Mouse (Mus musculus): ENCODE measurements around the gene Grin3b. TPM values are rescaled to one million over a fixed set of nuclear protein-coding genes. Genes with fewer than 3 reads are reported as not detected.

Gene Grin3b
- total RNA-seq, 1 experiment from 2014 or later, result not detected

- ATAC-seq (replicated peaks; ENCODE audit: insufficient number of reproducible peaks, low FRiP score, low TSS enrichment, poor library complexity, severe bottlenecking), result peak; percentile 85
These were observed 10.5 kb upstream of the Grin3b start, which contains the start of gene Wdr18 for GRCm38 (mm10) chr10:79959847-79960601. Gene Wdr18 (plus strand): TSS chr10:79960152.

GRCm38 (mm10) chr10:79960671-79961294 is 9.7 kb upstream of the Grin3b start:
- no peak for ATAC-seq (replicated peaks; ENCODE audit: insufficient number of reproducible peaks, low FRiP score, low TSS enrichment, poor library complexity, severe bottlenecking)

- no peak for ATAC-seq (replicated peaks; ENCODE audit: insufficient number of reproducible peaks, low FRiP score, low TSS enrichment, poor library complexity, severe bottlenecking)
These were observed 5.8 kb upstream of the Grin3b start for GRCm38 (mm10) chr10:79964727-79965126.

GRCm38 (mm10) chr10:79965325-79965724 is 5.2 kb upstream of the Grin3b start:
- ATAC-seq (replicated peaks; ENCODE audit: insufficient number of reproducible peaks, low FRiP score, low TSS enrichment, poor library complexity, severe bottlenecking), result no peak

GRCm38 (mm10) chr10:79966886-79967400 is 3.6 kb upstream of the Grin3b start:
- no peak for ATAC-seq (replicated peaks; ENCODE audit: insufficient number of reproducible peaks, low FRiP score, low TSS enrichment, poor library complexity, severe bottlenecking)

GRCm38 (mm10) chr10:79968181-79968580 is 2.3 kb upstream of the Grin3b start:
- ATAC-seq (replicated peaks; ENCODE audit: insufficient number of reproducible peaks, low FRiP score, low TSS enrichment, poor library complexity, severe bottlenecking), result no peak

- no peak for ATAC-seq (replicated peaks; ENCODE audit: insufficient number of reproducible peaks, low FRiP score, low TSS enrichment, poor library complexity, severe bottlenecking)
These were observed 1.4 kb upstream of the Grin3b start for GRCm38 (mm10) chr10:79969124-79969568.

GRCm38 (mm10) chr10:79971183-79971497 is 625 bp downstream of the Grin3b start:
- ATAC-seq (replicated peaks; ENCODE audit: insufficient number of reproducible peaks, low FRiP score, low TSS enrichment, poor library complexity, severe bottlenecking), result no peak

GRCm38 (mm10) chr10:79972831-79973230 is 2.3 kb downstream of the Grin3b start:
- ATAC-seq (replicated peaks; ENCODE audit: insufficient number of reproducible peaks, low FRiP score, low TSS enrichment, poor library complexity, severe bottlenecking), result no peak

- ATAC-seq (replicated peaks; ENCODE audit: insufficient number of reproducible peaks, low FRiP score, low TSS enrichment, poor library complexity, severe bottlenecking), result no peak
These were observed 3.6 kb downstream of the Grin3b start for GRCm38 (mm10) chr10:79974087-79974486.

GRCm38 (mm10) chr10:79974668-79975067 is 4.2 kb downstream of the Grin3b start:
- no peak for ATAC-seq (replicated peaks; ENCODE audit: insufficient number of reproducible peaks, low FRiP score, low TSS enrichment, poor library complexity, severe bottlenecking)

GRCm38 (mm10) chr10:79976071-79976721 is 5.7 kb downstream of the Grin3b start:
- ATAC-seq (replicated peaks; ENCODE audit: insufficient number of reproducible peaks, low FRiP score, low TSS enrichment, poor library complexity, severe bottlenecking), result no peak

GRCm38 (mm10) chr10:79976722-79977107 is 6.2 kb downstream of the Grin3b start:
- ATAC-seq (replicated peaks; ENCODE audit: insufficient number of reproducible peaks, low FRiP score, low TSS enrichment, poor library complexity, severe bottlenecking), result no peak

- no peak for ATAC-seq (replicated peaks; ENCODE audit: insufficient number of reproducible peaks, low FRiP score, low TSS enrichment, poor library complexity, severe bottlenecking)
These were observed 6.8 kb downstream of the Grin3b start for GRCm38 (mm10) chr10:79977324-79977723.

GRCm38 (mm10) chr10:79978061-79978460 is 7.5 kb downstream of the Grin3b start:
- ATAC-seq (replicated peaks; ENCODE audit: insufficient number of reproducible peaks, low FRiP score, low TSS enrichment, poor library complexity, severe bottlenecking), result no peak

GRCm38 (mm10) chr10:79979401-79980155 is 9.1 kb downstream of the Grin3b start:
- no peak for ATAC-seq (replicated peaks; ENCODE audit: insufficient number of reproducible peaks, low FRiP score, low TSS enrichment, poor library complexity, severe bottlenecking)

GRCm38 (mm10) chr10:79983205-79983604 is 12.7 kb downstream of the Grin3b start:
- no peak for ATAC-seq (replicated peaks; ENCODE audit: insufficient number of reproducible peaks, low FRiP score, low TSS enrichment, poor library complexity, severe bottlenecking)

GRCm38 (mm10) chr10:79983670-79984069 is 13.2 kb downstream of the Grin3b start:
- 0 out of 2 replicates have a peak, but pooled peaks have one; percentile 4 for ATAC-seq (replicated peaks; ENCODE audit: insufficient number of reproducible peaks, low FRiP score, low TSS enrichment, poor library complexity, severe bottlenecking)

Measured in monocyte, adult 5-6 weeks (primary cell).